Mouse (Mus musculus): ENCODE measurements around the gene Arhgap22. TPM values are rescaled to one million over a fixed set of nuclear protein-coding genes. Genes with fewer than 3 reads are reported as not detected.

Gene Arhgap22
- polyA plus RNA-seq, 1 experiment from 2014 or later, result 7.6 TPM

- Histone ChIP-seq H3K4me3 (no peak overlapping the region), H3K27ac (no peak overlapping the region), H3K36me3 (no peaks in the 10 kb centered on the region), H3K9ac (no peak overlapping the region), H3K4me1 (0 out of 2 replicates have a peak, but pooled peaks cover 6% of the 10 kb centered on the region), H3K4me2 (replicated peaks) (no peak overlapping the region), H3K9me3 (no peaks in the 10 kb centered on the region), H3K27me3 (replicated peaks) (no peaks in the 10 kb centered on the region)
- no peak for ATAC-seq (ENCODE audit: low FRiP score, low read depth)
- WGBS, result 73% methylated on average over 16 of the region's 16 CpGs
Measured at GRCm38 (mm10) chr14:33296698-33297341, 83.0 kb downstream of the Arhgap22 start.

- 0 out of 2 replicates have a peak, but pooled peaks cover 6% of the 10 kb centered on the region for H3K4me1 ChIP-seq
- no peak for ATAC-seq (ENCODE audit: low FRiP score, low read depth)
- WGBS, result 31% methylated on average over 2 of the region's 2 CpGs
- H3K9me3 ChIP-seq, result no peaks in the 10 kb centered on the region
- no peak overlapping the region for H3K27ac ChIP-seq
- no peaks in the 10 kb centered on the region for H3K27me3 ChIP-seq (replicated peaks)
- no peak overlapping the region for H3K4me2 ChIP-seq (replicated peaks)
- no peak overlapping the region for H3K4me3 ChIP-seq
- H3K9ac ChIP-seq, result no peak overlapping the region
- no peaks in the 10 kb centered on the region for H3K36me3 ChIP-seq
Measured at GRCm38 (mm10) chr14:33300591-33300990, 86.8 kb downstream of the Arhgap22 start.

- 29% methylated on average over 9 of the region's 9 CpGs for WGBS
- Histone ChIP-seq H3K9me3 (no peaks in the 10 kb centered on the region), H3K27me3 (replicated peaks) (no peaks in the 10 kb centered on the region), H3K4me3 (no peak overlapping the region), H3K4me1 (0 out of 2 replicates have a peak, but pooled peaks cover 3% of the 10 kb centered on the region), H3K36me3 (no peaks in the 10 kb centered on the region), H3K27ac (no peak overlapping the region), H3K9ac (no peak overlapping the region), H3K4me2 (replicated peaks) (no peak overlapping the region)
- ATAC-seq (ENCODE audit: low FRiP score, low read depth), result peak; percentile 72
Measured at GRCm38 (mm10) chr14:33303348-33303819, 89.6 kb downstream of the Arhgap22 start.

- H3K27me3 ChIP-seq (replicated peaks), result no peaks in the 10 kb centered on the region
- H3K36me3 ChIP-seq, result no peaks in the 10 kb centered on the region
- WGBS, result 79% methylated on average over 12 of the region's 12 CpGs
- ATAC-seq (ENCODE audit: low FRiP score, low read depth), result no peak
- no peak overlapping the region for H3K4me2 ChIP-seq (replicated peaks)
- H3K9ac ChIP-seq, result no peak overlapping the region
- H3K27ac ChIP-seq, result no peak overlapping the region
- H3K4me1 ChIP-seq, result no peaks in the 10 kb centered on the region
- no peaks in the 10 kb centered on the region for H3K9me3 ChIP-seq
- no peak overlapping the region for H3K4me3 ChIP-seq
Measured at GRCm38 (mm10) chr14:33305645-33306281, 91.9 kb downstream of the Arhgap22 start.

GRCm38 (mm10) chr14:33310719-33311118 lies 96.9 kb downstream of the Arhgap22 start:
- Histone ChIP-seq H3K27ac (no peak overlapping the region), H3K4me2 (replicated peaks) (no peak overlapping the region), H3K9ac (no peak overlapping the region), H3K36me3 (no peaks in the 10 kb centered on the region), H3K27me3 (replicated peaks) (no peaks in the 10 kb centered on the region; the same call in 1 of the 2 replicates), H3K9me3 (no peaks in the 10 kb centered on the region), H3K4me1 (no peaks in the 10 kb centered on the region), H3K4me3 (no peak overlapping the region)
- ATAC-seq (ENCODE audit: low FRiP score, low read depth), result no peak
- WGBS, result 71% methylated on average over 4 of the region's 4 CpGs

- H3K27me3 ChIP-seq (replicated peaks), result no peaks in the 10 kb centered on the region; the same call in 1 of the 2 replicates
- H3K36me3 ChIP-seq, result no peaks in the 10 kb centered on the region
- no peak overlapping the region for H3K4me3 ChIP-seq
- 27% methylated on average over 4 of the region's 4 CpGs for WGBS
- no peak overlapping the region for H3K4me2 ChIP-seq (replicated peaks)
- no peak for ATAC-seq (ENCODE audit: low FRiP score, low read depth)
- no peaks in the 10 kb centered on the region for H3K9me3 ChIP-seq
- no peak overlapping the region for H3K9ac ChIP-seq
- H3K4me1 ChIP-seq, result no peaks in the 10 kb centered on the region
- no peak overlapping the region for H3K27ac ChIP-seq
Measured at GRCm38 (mm10) chr14:33312309-33312708, 98.5 kb downstream of the Arhgap22 start.

GRCm38 (mm10) chr14:33313624-33314023 lies 99.8 kb downstream of the Arhgap22 start:
- H3K9ac ChIP-seq, result no peak overlapping the region
- peaks cover 4% of the 10 kb centered on the region for H3K27me3 ChIP-seq (replicated peaks)
- H3K9me3 ChIP-seq, result no peaks in the 10 kb centered on the region
- no peak overlapping the region for H3K4me3 ChIP-seq
- no peaks in the 10 kb centered on the region for H3K4me1 ChIP-seq
- no peaks in the 10 kb centered on the region for H3K36me3 ChIP-seq
- peak; percentile 72 for ATAC-seq (ENCODE audit: low FRiP score, low read depth)
- 3% methylated on average over 4 of the region's 4 CpGs for WGBS
- H3K4me2 ChIP-seq (replicated peaks), result no peak overlapping the region
- no peak overlapping the region for H3K27ac ChIP-seq

GRCm38 (mm10) chr14:33314160-33314559 lies 100.3 kb downstream of the Arhgap22 start:
- peaks cover 8% of the 10 kb centered on the region for H3K27me3 ChIP-seq (replicated peaks)
- no peaks in the 10 kb centered on the region for H3K36me3 ChIP-seq
- WGBS, result 40% methylated on average over 7 of the region's 7 CpGs
- H3K9ac ChIP-seq, result no peak overlapping the region
- no peaks in the 10 kb centered on the region for H3K4me1 ChIP-seq
- no peaks in the 10 kb centered on the region for H3K9me3 ChIP-seq
- H3K4me3 ChIP-seq, result no peak overlapping the region
- H3K27ac ChIP-seq, result no peak overlapping the region
- no peak overlapping the region for H3K4me2 ChIP-seq (replicated peaks)
- ATAC-seq (ENCODE audit: low FRiP score, low read depth), result no peak

GRCm38 (mm10) chr14:33315111-33315510 lies 101.3 kb downstream of the Arhgap22 start:
- Histone ChIP-seq H3K36me3 (no peaks in the 10 kb centered on the region), H3K27me3 (replicated peaks) (peaks cover 18% of the 10 kb centered on the region), H3K4me1 (peaks cover 8% of the 10 kb centered on the region), H3K27ac (no peak overlapping the region), H3K9ac (no peak overlapping the region), H3K4me2 (replicated peaks) (no peak overlapping the region), H3K4me3 (no peak overlapping the region), H3K9me3 (no peaks in the 10 kb centered on the region)
- 60% methylated on average over 5 of the region's 5 CpGs for WGBS
- ATAC-seq (ENCODE audit: low FRiP score, low read depth), result no peak

GRCm38 (mm10) chr14:33315771-33316170 lies 101.9 kb downstream of the Arhgap22 start:
- WGBS, result 51% methylated on average over 4 of the region's 4 CpGs
- no peak overlapping the region for H3K9ac ChIP-seq
- H3K27me3 ChIP-seq (replicated peaks), result peaks cover 24% of the 10 kb centered on the region
- H3K4me1 ChIP-seq, result peaks cover 13% of the 10 kb centered on the region
- H3K4me2 ChIP-seq (replicated peaks), result no peak overlapping the region
- H3K4me3 ChIP-seq, result no peak overlapping the region
- H3K27ac ChIP-seq, result no peak overlapping the region
- no peaks in the 10 kb centered on the region for H3K9me3 ChIP-seq
- no peaks in the 10 kb centered on the region for H3K36me3 ChIP-seq
- ATAC-seq (ENCODE audit: low FRiP score, low read depth), result no peak

- Histone ChIP-seq H3K9ac (no peak overlapping the region), H3K36me3 (no peaks in the 10 kb centered on the region), H3K27me3 (replicated peaks) (peaks cover 33% of the 10 kb centered on the region), H3K4me2 (replicated peaks) (no peak overlapping the region), H3K4me3 (no peak overlapping the region), H3K4me1 (peaks cover 22% of the 10 kb centered on the region), H3K9me3 (no peaks in the 10 kb centered on the region), H3K27ac (no peak overlapping the region)
- ATAC-seq (ENCODE audit: low FRiP score, low read depth), result no peak
- 53% methylated on average over 6 of the region's 6 CpGs for WGBS
Measured at GRCm38 (mm10) chr14:33317946-33318345, 104.1 kb downstream of the Arhgap22 start.

GRCm38 (mm10) chr14:33319541-33320521 lies 106.0 kb downstream of the Arhgap22 start:
- H3K4me2 ChIP-seq (replicated peaks), result peak overlapping the region; percentile 98
- peak overlapping the region; percentile 47 for H3K9ac ChIP-seq
- H3K9me3 ChIP-seq, result no peaks in the 10 kb centered on the region
- H3K4me1 ChIP-seq, result peaks cover 22% of the 10 kb centered on the region
- peak; percentile 81 for ATAC-seq (ENCODE audit: low FRiP score, low read depth)
- 1% methylated on average over 103 of the region's 106 CpGs for WGBS
- H3K27ac ChIP-seq, result no peak overlapping the region
- no peaks in the 10 kb centered on the region for H3K36me3 ChIP-seq
- H3K27me3 ChIP-seq (replicated peaks), result peaks cover 33% of the 10 kb centered on the region
- peak overlapping the region; percentile 51 for H3K4me3 ChIP-seq

Data from neural tube, embryonic 12.5 days (tissue).